Mouse (Mus musculus): Measurements from ENCODE around the gene Mpi.

DNA sequence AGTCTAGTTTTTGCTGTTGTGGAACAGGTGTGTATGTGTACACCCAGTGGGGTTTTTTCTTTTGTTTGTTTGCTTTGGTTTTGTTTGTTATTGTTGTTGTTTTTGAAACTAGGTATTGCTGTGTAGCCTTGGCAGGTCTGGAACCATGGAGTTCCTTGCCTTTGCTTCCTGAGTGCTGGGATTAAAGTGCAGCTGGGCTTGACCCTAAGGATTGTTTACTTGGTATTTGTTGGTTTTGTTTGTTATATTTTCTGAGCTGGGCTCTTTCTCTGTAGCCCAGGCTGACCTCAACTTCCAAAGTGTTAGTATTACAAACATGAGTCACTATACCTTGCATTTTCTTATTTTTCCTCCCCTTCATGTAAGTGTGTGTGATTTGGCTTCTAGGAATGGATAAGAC is 26.1 kb downstream of the Mpi start:
- TF ChIP-seq CTCF (conservative IDR thresholded peaks at IDR 0.05; ENCODE audit: insufficient read depth, insufficient read length, low read depth, low read length) (no peak), POLR2A (IDR thresholded peaks at IDR 0.05; ENCODE audit: low read depth, low read length) (no peak)
